Mouse (Mus musculus) ES-E14 (cell line): ENCODE results near the gene Zfp287. TPM values are rescaled to one million over a fixed set of nuclear protein-coding genes. Genes with fewer than 3 reads are reported as not detected.

ENCODE experiments used
- DNase-seq: peaks from one replicate; pipeline ENCODE4 v3.0.0-alpha.2; 2013; ENCODE audit warnings: low read depth, low spot score
- H3K27ac ChIP-seq: 2 replicates; pipeline ENCODE4 v1.5.1; 2012; ENCODE audit warnings: low read depth, mild to moderate bottlenecking, low read length, moderate library complexity, mixed read lengths; ENCODE audit not compliant: poor library complexity, insufficient read depth, severe bottlenecking
- H3K36me3 ChIP-seq: 2 replicates; pipeline ENCODE4 v1.6.1; 2012; ENCODE audit warnings: mild to moderate bottlenecking, low read length, moderate library complexity, mixed read lengths; ENCODE audit not compliant: control insufficient read depth, poor library complexity, insufficient read depth, severe bottlenecking
- H3K4me1 ChIP-seq, 2 experiments: fragments of 150-350 bp in 1 of 2; sonication (generic) in 1 of 2; 2 replicates each; pipeline ENCODE4 v1.6.1; 2012; ENCODE audit warnings: low read length in 2 of 2, mild to moderate bottlenecking in 1 of 2, mixed read lengths in 1 of 2; ENCODE audit not compliant: control insufficient read depth in 2 of 2, insufficient read depth in 2 of 2, poor library complexity in 1 of 2
- H3K4me3 ChIP-seq, 2 experiments: fragments of 150-350 bp in 1 of 2; sonication (generic) in 1 of 2; 2 replicates each; pipeline ENCODE4 v1.5.1; 2012; ENCODE audit warnings: low read length in 2 of 2, low read depth in 1 of 2, mild to moderate bottlenecking in 1 of 2, mixed read lengths in 1 of 2; ENCODE audit not compliant: insufficient read depth in 1 of 2, poor library complexity in 1 of 2, severe bottlenecking in 1 of 2
- H3K9ac ChIP-seq: 2 replicates; pipeline ENCODE4 v1.6.1; 2012; ENCODE audit warnings: low read depth, mild to moderate bottlenecking, low read length, mixed read lengths; ENCODE audit not compliant: poor library complexity, insufficient read depth, severe bottlenecking
- H3K9me3 ChIP-seq: fragments of 150-350 bp; sonication (generic); 2 replicates; pipeline ENCODE4 v1.6.1; 2012; ENCODE audit warnings: low read depth, mild to moderate bottlenecking, low read length; ENCODE audit not compliant: control insufficient read depth, insufficient read depth
- CHD2 ChIP-seq: IDR thresholded peaks from 2 replicates; pipeline ENCODE4 v1.6.1; 2014; ENCODE audit warnings: mild to moderate bottlenecking, low read depth, low read length, inconsistent platforms
- HCFC1 ChIP-seq: IDR thresholded peaks from 2 replicates; pipeline ENCODE4 v1.6.1; 2012; ENCODE audit warnings: low read length, inconsistent platforms, borderline replicate concordance; ENCODE audit not compliant: insufficient read depth
- MAFK ChIP-seq: IDR thresholded peaks from 2 replicates; pipeline ENCODE4 v1.6.1; 2014; ENCODE audit warnings: mild to moderate bottlenecking, low read depth, low read length, inconsistent platforms; ENCODE audit not compliant: insufficient read depth
- ZC3H11A ChIP-seq: IDR thresholded peaks from 2 replicates; pipeline ENCODE4 v1.6.1; 2012; ENCODE audit warnings: low read depth, mild to moderate bottlenecking, inconsistent platforms, low read length, borderline replicate concordance
- ZNF384 ChIP-seq: IDR thresholded peaks from 2 replicates; pipeline ENCODE4 v1.6.1; 2012; ENCODE audit warnings: low read depth, low read length, inconsistent platforms
- in situ Hi-C, 2 experiments: fragments of 600-800 bp; cut with MboI; formaldehyde crosslinking; loops; one replicate each; pipeline ENCODE4 v1.15.1; 2025; ENCODE audit warnings: low sequenced_read_pairs in 2 of 2, inconsistent platforms in 1 of 2; ENCODE audit not compliant: unreplicated experiment in 2 of 2
- total RNA-seq: library from RNA; depleted of rRNA; stranded (reverse); fragments of 300-350 nt; gene quantifications from 2 replicates; pipeline ENCODE4 v1.2.3, GENCODE M21; 2012

Zfp287 gene
- total RNA-seq, 1 experiment: 3.6 TPM

GRCm38 (mm10) chr11:62670006-62670405 lies 61.7 kb downstream of the Zfp287 start:
- Histone ChIP-seq H3K9ac (no peak overlapping the region), H3K9me3 (no peaks in the 10 kb centered on the region), H3K27ac (no peak overlapping the region), H3K4me1 (peaks cover 0 to 5% of the 10 kb centered on the region in 2 experiments; a peak in 1 of 4 replicates), H3K4me3 (no peak overlapping the region), H3K36me3 (no peaks in the 10 kb centered on the region)
- in situ Hi-C loops: no loop called here
- TF ChIP-seq ZNF384 (no peak), CHD2 (no peak), MAFK (no peak), ZC3H11A (no peak), HCFC1 (no peak)
- no peak for DNase-seq

- Histone ChIP-seq H3K36me3 (no peaks in the 10 kb centered on the region; the same call in 1 of the 2 replicates), H3K9ac (no peak overlapping the region), H3K4me3 (no peak overlapping the region), H3K9me3 (no peaks in the 10 kb centered on the region), H3K27ac (no peak overlapping the region), H3K4me1 (peaks cover 0 to 7% of the 10 kb centered on the region in 2 experiments; a peak in 1 of 4 replicates)
- in situ Hi-C loops: no loop called here
- TF ChIP-seq ZC3H11A (no peak), HCFC1 (no peak), CHD2 (no peak), MAFK (no peak), ZNF384 (no peak)
- no peak for DNase-seq
Observed at GRCm38 (mm10) chr11:62669471-62669870, 62.2 kb downstream of the Zfp287 start.

GRCm38 (mm10) chr11:62668986-62669385 lies 62.7 kb downstream of the Zfp287 start:
- Histone ChIP-seq H3K9ac (no peak overlapping the region), H3K4me3 (no peak overlapping the region), H3K36me3 (no peaks in the 10 kb centered on the region; the same call in 1 of the 2 replicates), H3K4me1 (peaks cover 0 to 7% of the 10 kb centered on the region in 2 experiments; a peak in 1 of 4 replicates), H3K9me3 (no peaks in the 10 kb centered on the region), H3K27ac (no peak overlapping the region)
- no peak for DNase-seq
- no peak for TF ChIP-seq HCFC1
- TF ChIP-seq ZNF384: no peak
- no peak for TF ChIP-seq ZC3H11A
- TF ChIP-seq MAFK: no peak
- no peak for TF ChIP-seq CHD2
- in situ Hi-C loops: no loop called here

- no peak overlapping the region for H3K4me3 ChIP-seq
- H3K9ac ChIP-seq: no peak overlapping the region
- in situ Hi-C loops: no loop called here
- H3K4me1 ChIP-seq: peaks cover 5 to 19% of the 10 kb centered on the region in 2 experiments; a peak in 3 of 4 replicates
- no peak overlapping the region for H3K27ac ChIP-seq
- no peaks in the 10 kb centered on the region for H3K9me3 ChIP-seq
- H3K36me3 ChIP-seq: peaks cover 4% of the 10 kb centered on the region; the same call in 1 of the 2 replicates
- TF ChIP-seq ZNF384 (no peak), MAFK (no peak), HCFC1 (no peak)
- DNase-seq: no peak
Observed at GRCm38 (mm10) chr11:62664250-62664649, 67.5 kb downstream of the Zfp287 start.

- Histone ChIP-seq H3K4me3 (no peak overlapping the region), H3K27ac (no peak overlapping the region), H3K36me3 (peaks cover 4% of the 10 kb centered on the region; the same call in 1 of the 2 replicates), H3K4me1 (peaks cover 5 to 19% of the 10 kb centered on the region in 2 experiments; a peak in 3 of 4 replicates), H3K9me3 (no peaks in the 10 kb centered on the region), H3K9ac (no peak overlapping the region)
- in situ Hi-C loops: no loop called here
- TF ChIP-seq ZC3H11A (no peak), ZNF384 (no peak), HCFC1 (no peak), CHD2 (no peak), MAFK (no peak)
- DNase-seq: no peak
Observed at GRCm38 (mm10) chr11:62660885-62661284, 70.8 kb downstream of the Zfp287 start.
